In genomic region chr7:115564359-115565059, GRCm38 (mm10) we compare ENCODE assay signal across 12 mouse cellular contexts.
DNase-seq lines count a peak whose midpoint lies in the region; ATAC-seq and TF ChIP-seq lines count a peak whose summit lies in the region.
"Had no signal": no experiment of that assay in that cellular context is flagged by ENCODE, and none has a peak within 500 bp of the region (broad histone marks: within the 10 kb centered on the region; RNA-seq: fewer than 3 reads in every experiment).

No protein-coding gene starts in this region.

- H3K27ac ChIP-seq in heart, embryonic 13.5 days (replicated peaks): peak overlapping the region; percentile 51
- H3K27ac ChIP-seq in neural tube, embryonic 11.5 days (ENCODE audit: low read depth, low read length): no peak overlapping the region; the same call in 1 of the 2 replicates
- H3K27ac ChIP-seq in neural tube, embryonic 15.5 days (replicated peaks): no peak overlapping the region
- 0 out of 2 replicates have a peak overlapping the region, but pooled peaks have one; percentile 26 for H3K27ac ChIP-seq in hindbrain, postnatal 0 days
- no peak overlapping the region for H3K27ac ChIP-seq in stomach, embryonic 15.5 days
- H3K27ac ChIP-seq: macrophage; neural tube, embryonic 12.5 days had no signal

- H3K9me3 ChIP-seq in heart, embryonic 13.5 days: no peaks in the 10 kb centered on the region
- H3K9me3 ChIP-seq in neural tube, embryonic 11.5 days (ENCODE audit: control insufficient read depth, low read length): no peaks in the 10 kb centered on the region
- no peaks in the 10 kb centered on the region for H3K9me3 ChIP-seq in neural tube, embryonic 15.5 days (replicated peaks)
- no peaks in the 10 kb centered on the region for H3K9me3 ChIP-seq in hindbrain, postnatal 0 days (ENCODE audit: low read length)
- no peaks in the 10 kb centered on the region for H3K9me3 ChIP-seq in stomach, embryonic 15.5 days
- H3K9me3 ChIP-seq: neural tube, embryonic 12.5 days had no signal

- DNase-seq in heart, adult 18-20 months: no peak
- DNase-seq in neural tube, embryonic 11.5 days (ENCODE audit: low spot score): peak; percentile 14
- DNase-seq in hindbrain, postnatal 0 days (ENCODE audit: low spot score): peak; percentile 18
- DNase-seq in B cell, adult 2 months: no peak
- DNase-seq in layer of hippocampus, adult 8-10 months (ENCODE audit: low spot score in 2 of 2): no peak
- DNase-seq: adrenal gland, postnatal 36 days; cerebellum, adult 11-12 months had no signal

- H3K4me2 ChIP-seq in heart, embryonic 13.5 days: no peak overlapping the region
- no peak overlapping the region for H3K4me2 ChIP-seq in neural tube, embryonic 11.5 days (ENCODE audit: low read depth)
- no peak overlapping the region for H3K4me2 ChIP-seq in neural tube, embryonic 15.5 days
- H3K4me2 ChIP-seq in hindbrain, postnatal 0 days (ENCODE audit: low read depth, low read length): no peak overlapping the region
- H3K4me2 ChIP-seq in stomach, embryonic 15.5 days: no peak overlapping the region
- H3K4me2 ChIP-seq: neural tube, embryonic 12.5 days had no signal

- peaks cover 30% of the 10 kb centered on the region for H3K4me1 ChIP-seq in heart, embryonic 13.5 days
- peaks cover 23% of the 10 kb centered on the region for H3K4me1 ChIP-seq in neural tube, embryonic 11.5 days (ENCODE audit: control insufficient read depth, insufficient read depth, low read length)
- peaks cover 31% of the 10 kb centered on the region for H3K4me1 ChIP-seq in neural tube, embryonic 15.5 days
- H3K4me1 ChIP-seq in hindbrain, postnatal 0 days (ENCODE audit: insufficient read depth, low read length): peaks cover 20% of the 10 kb centered on the region
- peaks cover 6% of the 10 kb centered on the region; the same call in 1 of the 2 replicates for H3K4me1 ChIP-seq in stomach, embryonic 15.5 days

- no peaks in the 10 kb centered on the region for H3K27me3 ChIP-seq in heart, embryonic 13.5 days (replicated peaks)
- no peaks in the 10 kb centered on the region for H3K27me3 ChIP-seq in neural tube, embryonic 11.5 days (ENCODE audit: control insufficient read depth, insufficient read depth, low read length)
- peaks cover 5% of the 10 kb centered on the region; the same call in 1 of the 2 replicates for H3K27me3 ChIP-seq in neural tube, embryonic 15.5 days (replicated peaks)
- H3K27me3 ChIP-seq in hindbrain, postnatal 0 days (ENCODE audit: insufficient read depth, low read length): no peaks in the 10 kb centered on the region
- no peaks in the 10 kb centered on the region for H3K27me3 ChIP-seq in stomach, embryonic 15.5 days (replicated peaks)
- H3K27me3 ChIP-seq: neural tube, embryonic 12.5 days had no signal

- H3K4me3 ChIP-seq in heart, embryonic 13.5 days: no peak overlapping the region
- H3K4me3 ChIP-seq in neural tube, embryonic 11.5 days (ENCODE audit: low read depth, low read length): no peak overlapping the region
- H3K4me3 ChIP-seq in neural tube, embryonic 15.5 days (replicated peaks): no peak overlapping the region
- no peak overlapping the region for H3K4me3 ChIP-seq in hindbrain, postnatal 0 days (ENCODE audit: low read length)
- no peak overlapping the region for H3K4me3 ChIP-seq in stomach, embryonic 15.5 days (replicated peaks)
- H3K4me3 ChIP-seq: neural tube, embryonic 12.5 days had no signal

- no peak overlapping the region for H3K9ac ChIP-seq in heart, embryonic 13.5 days
- no peak overlapping the region for H3K9ac ChIP-seq in neural tube, embryonic 11.5 days (ENCODE audit: low read length)
- no peak overlapping the region for H3K9ac ChIP-seq in neural tube, embryonic 15.5 days (replicated peaks)
- no peak overlapping the region for H3K9ac ChIP-seq in hindbrain, postnatal 0 days (replicated peaks; ENCODE audit: low read length)
- H3K9ac ChIP-seq in stomach, embryonic 15.5 days: no peak overlapping the region
- H3K9ac ChIP-seq: neural tube, embryonic 12.5 days had no signal

- 51% methylated on average over 6 of the region's 6 CpGs for WGBS in heart, embryonic 13.5 days
- WGBS in neural tube, embryonic 11.5 days: 8% methylated on average over 6 of the region's 6 CpGs
- 21% methylated on average over 6 of the region's 6 CpGs for WGBS in neural tube, embryonic 15.5 days
- 31% methylated on average over 6 of the region's 6 CpGs for WGBS in hindbrain, postnatal 0 days
- 30% methylated on average over 6 of the region's 6 CpGs for WGBS in stomach, embryonic 15.5 days

- ATAC-seq in heart, embryonic 13.5 days (ENCODE audit: extremely low read depth, insufficient number of reproducible peaks, low FRiP score, low TSS enrichment): no peak
- no peak for ATAC-seq in neural tube, embryonic 11.5 days (ENCODE audit: insufficient read depth, low FRiP score, low TSS enrichment)
- ATAC-seq in neural tube, embryonic 15.5 days (ENCODE audit: low FRiP score): no peak
- ATAC-seq in hindbrain, postnatal 0 days: no peak
- 0 out of 2 replicates have a peak, but pooled peaks have one; percentile 39 for ATAC-seq in stomach, embryonic 15.5 days (ENCODE audit: insufficient read depth, low FRiP score, low read depth)

- TF ChIP-seq CTCF in hindbrain, postnatal 0 days (IDR thresholded peaks at IDR 0.05; ENCODE audit: low read depth): no peak

- H3K36me3 ChIP-seq in heart, embryonic 13.5 days: no peaks in the 10 kb centered on the region
- H3K36me3 ChIP-seq in neural tube, embryonic 11.5 days (ENCODE audit: control insufficient read depth, insufficient read depth, low read length): no peaks in the 10 kb centered on the region
- H3K36me3 ChIP-seq in neural tube, embryonic 15.5 days: no peaks in the 10 kb centered on the region
- H3K36me3 ChIP-seq in hindbrain, postnatal 0 days (ENCODE audit: insufficient read depth, low read length): no peaks in the 10 kb centered on the region
- no peaks in the 10 kb centered on the region for H3K36me3 ChIP-seq in stomach, embryonic 15.5 days
- H3K36me3 ChIP-seq: neural tube, embryonic 12.5 days had no signal

Comparison
In these comparisons a context has a peak if more than half of its experiments do, and no peak if none do; other contexts are left out.
1. H3K27ac ChIP-seq: peak in heart, embryonic 13.5 days (single experiment) and hindbrain, postnatal 0 days (single experiment); none in neural tube, embryonic 11.5 days (single experiment), neural tube, embryonic 15.5 days (single experiment) and stomach, embryonic 15.5 days (single experiment).
2. DNase-seq: peak in neural tube, embryonic 11.5 days (single experiment) and hindbrain, postnatal 0 days (single experiment); none in heart, adult 18-20 months (0 of 2), B cell, adult 2 months (0 of 2) and layer of hippocampus, adult 8-10 months (0 of 2).